Mouse (Mus musculus) urinary bladder, postnatal 25 days (tissue): Measurements from ENCODE around the gene Cxxc4.

Experiments used
- DNase-seq: peaks from one replicate; pipeline ENCODE4 v3.0.0; 2022; ENCODE audit warnings: low spot score

Gene Cxxc4

GRCm38 (mm10) chr3:134243850-134244247 lies 7.6 kb downstream of the Cxxc4 start:
- no peak for DNase-seq

- DNase-seq, result no peak
Measured at GRCm38 (mm10) chr3:134254221-134254620, 17.9 kb downstream of the Cxxc4 start.

- DNase-seq, result no peak
Measured at GRCm38 (mm10) chr3:134258715-134259114, 22.4 kb downstream of the Cxxc4 start.

GRCm38 (mm10) chr3:134259300-134259699 lies 23.0 kb downstream of the Cxxc4 start:
- no peak for DNase-seq

GRCm38 (mm10) chr3:134279655-134280054 lies 43.4 kb downstream of the Cxxc4 start:
- DNase-seq, result no peak

GRCm38 (mm10) chr3:134281527-134282370 lies 45.5 kb downstream of the Cxxc4 start:
- no peak for DNase-seq

GRCm38 (mm10) chr3:134295217-134295616 lies 58.9 kb downstream of the Cxxc4 start:
- DNase-seq, result no peak

- DNase-seq, result no peak
Measured at GRCm38 (mm10) chr3:134302681-134303491, 66.6 kb downstream of the Cxxc4 start.

- DNase-seq, result no peak
Measured at GRCm38 (mm10) chr3:134303492-134303808, 67.2 kb downstream of the Cxxc4 start.

- DNase-seq, result no peak
Measured at GRCm38 (mm10) chr3:134306507-134306906, 70.2 kb downstream of the Cxxc4 start.

GRCm38 (mm10) chr3:134307801-134308200 lies 71.5 kb downstream of the Cxxc4 start:
- DNase-seq, result no peak
